Mouse (Mus musculus) small intestine, adult 10 weeks (tissue): ENCODE measurements around the gene Krtap6-1. TPM values are rescaled to one million over a fixed set of nuclear protein-coding genes. Genes with fewer than 3 reads are reported as not detected.

Source experiments
- polyA plus RNA-seq: library from polyadenylated mRNA; stranded (reverse); fragments of 350-450 nt; fragmentation: Illumina TruSeq; extraction: RNeasy Lipid Tissue Mini Kit (QIAGEN cat#74804); gene quantifications from one replicate; pipeline ENCODE4 v1.2.3, GENCODE M21; 2014; ENCODE audit warnings: low replicate concordance

Krtap6-1 gene
- polyA plus RNA-seq, result not detected

GRCm38 (mm10) chr16:89031399-89031798 is at the start of gene Krtap6-1:
Gene Krtap6-1, plus strand, starts transcription at chr16:89031699.

GRCm38 (mm10) chr16:89010659-89011058 is 20.8 kb upstream of the Krtap6-1 start, which contains the start of gene Krtap22-2:
Gene Krtap22-2, minus strand, starts transcription at chr16:89010759.

GRCm38 (mm10) chr16:89014984-89015383 is 16.5 kb upstream of the Krtap6-1 start, which contains the start of gene Gm10229:
Gene Gm10229, plus strand, starts transcription at chr16:89015284.

DNA sequence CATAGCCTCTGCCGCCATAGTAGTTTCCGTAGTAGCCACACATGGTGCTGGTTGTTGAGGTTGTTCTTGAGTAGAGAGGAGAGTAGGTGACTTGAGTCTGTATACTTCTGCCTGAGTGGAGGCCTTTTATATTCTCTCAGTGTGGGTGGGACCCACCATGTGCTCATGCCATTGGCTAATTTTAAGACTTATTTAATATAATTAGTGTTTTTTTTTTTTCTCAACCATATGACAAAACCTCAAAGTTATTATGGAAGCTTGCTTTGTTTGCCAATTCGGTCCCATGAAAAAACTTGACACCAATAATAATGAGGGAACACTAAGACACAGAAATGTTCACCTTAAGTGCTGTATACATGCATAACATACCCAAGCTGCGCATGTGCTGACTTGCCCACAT is 9.9 kb downstream of the Krtap6-1 start, which contains the start of gene Gm10228:
Gene Gm10228 (minus strand): TSS at position 101 of the 400 bp plus-strand sequence.

DNA sequence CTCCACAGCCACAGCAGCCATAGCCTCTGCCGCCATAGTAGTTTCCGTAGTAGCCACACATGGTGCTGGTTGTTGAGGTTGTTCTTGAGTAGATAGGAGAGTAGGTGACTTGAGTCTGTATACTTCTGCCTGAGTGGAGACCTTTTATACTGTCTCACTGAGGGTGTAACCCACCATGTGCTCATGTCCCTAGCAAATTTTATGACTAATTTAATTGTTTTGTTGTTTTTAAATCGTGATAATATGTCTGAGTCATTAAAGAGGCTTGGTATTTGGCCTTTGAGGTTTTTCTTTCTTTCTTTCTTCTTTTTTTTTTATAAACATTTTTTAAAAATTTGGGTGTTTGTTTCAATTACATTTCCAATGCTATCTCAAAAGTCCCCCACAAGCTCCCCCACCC is 16.3 kb downstream of the Krtap6-1 start, which contains the start of gene Krtap6-5:
Gene Krtap6-5 (minus strand): TSS at position 101 of the 400 bp plus-strand sequence.

GRCm38 (mm10) chr16:89063902-89064301 is 32.4 kb downstream of the Krtap6-1 start, which contains the start of gene 1110025L11Rik:
Gene 1110025L11Rik, minus strand, starts transcription at chr16:89064002.

Other genes with a start within 250 kb of the Krtap6-1 start
- gene Gm20741, start 219.5 kb upstream of the Krtap6-1 start, polyA plus RNA-seq, result not detected
- gene Krtap15, start 211.5 kb upstream of the Krtap6-1 start, polyA plus RNA-seq, result not detected
- gene Krtap14, start 205.6 kb upstream of the Krtap6-1 start, polyA plus RNA-seq, result not detected
- gene Krtap19-1, start 162.3 kb upstream of the Krtap6-1 start, polyA plus RNA-seq, result not detected
- gene Krtap19-2, start 157.4 kb upstream of the Krtap6-1 start, polyA plus RNA-seq, result not detected
- not detected for gene Krtap19-3, start 153.7 kb upstream of the Krtap6-1 start, polyA plus RNA-seq
- not detected for gene Krtap19-4, start 146.6 kb upstream of the Krtap6-1 start, polyA plus RNA-seq
- not detected for gene Krtap19-5, start 135.2 kb upstream of the Krtap6-1 start, polyA plus RNA-seq
- gene Krtap19-9b, start 99.4 kb upstream of the Krtap6-1 start, polyA plus RNA-seq, result not detected
- not detected for gene Krtap16-3, start 68.8 kb upstream of the Krtap6-1 start, polyA plus RNA-seq
- gene Krtap22-2, start 20.9 kb upstream of the Krtap6-1 start, polyA plus RNA-seq, result not detected
- not detected for gene Gm10229, start 16.4 kb upstream of the Krtap6-1 start, polyA plus RNA-seq
- not detected for gene Gm10228, start 9.8 kb downstream of the Krtap6-1 start, polyA plus RNA-seq
- not detected for gene Krtap6-5, start 16.2 kb downstream of the Krtap6-1 start, polyA plus RNA-seq
- not detected for gene 1110025L11Rik, start 32.3 kb downstream of the Krtap6-1 start, polyA plus RNA-seq
- not detected for gene Krtap6-3, start 52.3 kb downstream of the Krtap6-1 start, polyA plus RNA-seq
- gene Gm6358, start 109.2 kb downstream of the Krtap6-1 start, polyA plus RNA-seq, result not detected
- gene Gm10061, start 119.4 kb downstream of the Krtap6-1 start, polyA plus RNA-seq, result not detected
- not detected for gene Gm9789, start 126.3 kb downstream of the Krtap6-1 start, polyA plus RNA-seq
- not detected for gene Gm7735, start 137.8 kb downstream of the Krtap6-1 start, polyA plus RNA-seq
- not detected for gene 1110057P08Rik, start 143.0 kb downstream of the Krtap6-1 start, polyA plus RNA-seq
- gene Krtap20-2, start 174.2 kb downstream of the Krtap6-1 start, polyA plus RNA-seq, result not detected